Mouse (Mus musculus): Measurements from ENCODE around the gene Slc27a3. TPM values are rescaled to one million over a fixed set of nuclear protein-coding genes. Genes with fewer than 3 reads are reported as not detected.
A peak's percentile ranks its signal among the peaks of the same experiment; 100 is the strongest.

The Slc27a3 gene
- total and polyA plus RNA-seq, 2 experiments from 2014 or later, result 2.4 to 6.2 TPM

GRCm38 (mm10) chr3:90388726-90389510 lies 820 bp downstream of the Slc27a3 start:
- 6% methylated on average over 53 of the region's 53 CpGs for WGBS
- ATAC-seq (ENCODE audit: insufficient read depth, low read depth) (peak; percentile 60), DNase-seq (ENCODE audit: low spot score) (no peak)
- H3K4me2 ChIP-seq (ENCODE audit: low read depth, low read length), result peak overlapping the region; percentile 95
- peak overlapping the region; percentile 41 for H3K9ac ChIP-seq (replicated peaks; ENCODE audit: low read depth, low read length)
- H3K27ac ChIP-seq (ENCODE audit: low read depth), result no peak overlapping the region
- no peaks in the 10 kb centered on the region for H3K27me3 ChIP-seq (ENCODE audit: control insufficient read depth, insufficient read depth, low read length)
- peaks cover 23% of the 10 kb centered on the region; the same call in 1 of the 2 replicates for H3K4me1 ChIP-seq (ENCODE audit: control insufficient read depth, insufficient read depth)
- peak overlapping the region; percentile 61 for H3K4me3 ChIP-seq (ENCODE audit: low read depth, low read length)
- no peaks in the 10 kb centered on the region for H3K9me3 ChIP-seq (replicated peaks; ENCODE audit: control insufficient read depth, low read length)
- TF ChIP-seq CTCF (IDR thresholded peaks at IDR 0.05; ENCODE audit: low read depth) (no peak; the same call in 1 of the 2 replicates), EP300 (IDR thresholded peaks at IDR 0.05; ENCODE audit: low read depth) (no peak)
- H3K36me3 ChIP-seq (replicated peaks; ENCODE audit: control insufficient read depth, insufficient read depth, low read length), result peaks cover 30% of the 10 kb centered on the region

- DNase-seq (ENCODE audit: low spot score) (no peak), ATAC-seq (ENCODE audit: insufficient read depth, low read depth) (no peak)
- 86% methylated on average over 4 of the region's 4 CpGs for WGBS
- H3K36me3 ChIP-seq (replicated peaks; ENCODE audit: control insufficient read depth, insufficient read depth, low read length), result peaks cover 22% of the 10 kb centered on the region
- H3K4me1 ChIP-seq (ENCODE audit: control insufficient read depth, insufficient read depth), result peaks cover 23% of the 10 kb centered on the region; the same call in 1 of the 2 replicates
- TF ChIP-seq CTCF (IDR thresholded peaks at IDR 0.05; ENCODE audit: low read depth) (no peak), EP300 (IDR thresholded peaks at IDR 0.05; ENCODE audit: low read depth) (no peak)
- no peak overlapping the region for H3K27ac ChIP-seq (ENCODE audit: low read depth)
- H3K27me3 ChIP-seq (ENCODE audit: control insufficient read depth, insufficient read depth, low read length), result no peaks in the 10 kb centered on the region
- H3K4me3 ChIP-seq (ENCODE audit: low read depth, low read length), result no peak overlapping the region
- H3K9me3 ChIP-seq (replicated peaks; ENCODE audit: control insufficient read depth, low read length), result no peaks in the 10 kb centered on the region
- no peak overlapping the region for H3K4me2 ChIP-seq (ENCODE audit: low read depth, low read length)
- H3K9ac ChIP-seq (replicated peaks; ENCODE audit: low read depth, low read length), result no peak overlapping the region
Observed at GRCm38 (mm10) chr3:90388192-90388591, 1.5 kb downstream of the Slc27a3 start.

DNA sequence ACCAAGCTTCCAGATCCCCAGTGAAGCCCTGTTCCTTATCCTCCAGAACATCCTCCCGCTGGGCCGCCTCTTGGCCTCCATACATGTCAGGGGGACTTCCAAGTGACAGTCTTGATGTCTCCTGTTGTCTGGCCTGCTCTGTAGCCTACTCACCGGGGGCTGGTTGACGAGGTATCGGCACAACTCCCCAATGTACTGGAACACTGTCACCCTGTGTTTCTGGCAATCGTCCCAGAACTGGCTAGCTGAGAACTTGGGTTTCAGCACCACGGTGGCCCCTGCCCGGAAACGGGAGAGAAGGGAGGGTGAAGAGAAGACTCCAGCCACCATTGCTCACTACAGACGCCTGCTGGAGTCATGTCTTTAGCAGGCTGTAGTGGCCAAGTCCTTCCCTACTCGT lies 2.3 kb downstream of the Slc27a3 start:
- no peak overlapping the region for H3K9ac ChIP-seq (replicated peaks; ENCODE audit: low read depth, low read length)
- no peak for DNase-seq (ENCODE audit: low spot score)
- 30% methylated on average over 11 of the region's 11 CpGs for WGBS

GRCm38 (mm10) chr3:90386817-90387216 lies 2.9 kb downstream of the Slc27a3 start:
- TF ChIP-seq EP300 (IDR thresholded peaks at IDR 0.05; ENCODE audit: low read depth), result no peak
- no peak for TF ChIP-seq CTCF (IDR thresholded peaks at IDR 0.05; ENCODE audit: low read depth)
- peaks cover 9% of the 10 kb centered on the region for H3K36me3 ChIP-seq (replicated peaks; ENCODE audit: control insufficient read depth, insufficient read depth, low read length)
- no peaks in the 10 kb centered on the region for H3K9me3 ChIP-seq (replicated peaks; ENCODE audit: control insufficient read depth, low read length)
- H3K9ac ChIP-seq (replicated peaks; ENCODE audit: low read depth, low read length), result no peak overlapping the region
- no peak overlapping the region for H3K4me3 ChIP-seq (ENCODE audit: low read depth, low read length)
- H3K27me3 ChIP-seq (ENCODE audit: control insufficient read depth, insufficient read depth, low read length), result no peaks in the 10 kb centered on the region
- ATAC-seq (ENCODE audit: insufficient read depth, low read depth) (no peak), DNase-seq (ENCODE audit: low spot score) (no peak)
- H3K4me2 ChIP-seq (ENCODE audit: low read depth, low read length), result no peak overlapping the region
- peaks cover 23% of the 10 kb centered on the region; the same call in 1 of the 2 replicates for H3K4me1 ChIP-seq (ENCODE audit: control insufficient read depth, insufficient read depth)
- WGBS, result 95% methylated on average over 10 of the region's 10 CpGs
- H3K27ac ChIP-seq (ENCODE audit: low read depth), result no peak overlapping the region

More for the DNA sequence above, 2.3 kb downstream of the Slc27a3 start:
- no peak for ATAC-seq (ENCODE audit: insufficient read depth, low read depth)
- H3K4me3 ChIP-seq (ENCODE audit: low read depth, low read length), result no peak overlapping the region
- H3K36me3 ChIP-seq (replicated peaks; ENCODE audit: control insufficient read depth, insufficient read depth, low read length), result peaks cover 15% of the 10 kb centered on the region
- H3K9me3 ChIP-seq (replicated peaks; ENCODE audit: control insufficient read depth, low read length), result no peaks in the 10 kb centered on the region
- H3K27ac ChIP-seq (ENCODE audit: low read depth), result no peak overlapping the region
- no peaks in the 10 kb centered on the region for H3K27me3 ChIP-seq (ENCODE audit: control insufficient read depth, insufficient read depth, low read length)
- peaks cover 23% of the 10 kb centered on the region; the same call in 1 of the 2 replicates for H3K4me1 ChIP-seq (ENCODE audit: control insufficient read depth, insufficient read depth)
- no peak for TF ChIP-seq CTCF (IDR thresholded peaks at IDR 0.05; ENCODE audit: low read depth)
- no peak for TF ChIP-seq EP300 (IDR thresholded peaks at IDR 0.05; ENCODE audit: low read depth)
- H3K4me2 ChIP-seq (ENCODE audit: low read depth, low read length), result peak overlapping the region; percentile 12; the same call in 1 of the 2 replicates

- 81% methylated on average over 7 of the region's 7 CpGs for WGBS
- no peaks in the 10 kb centered on the region for H3K27me3 ChIP-seq (ENCODE audit: control insufficient read depth, insufficient read depth, low read length)
- ATAC-seq (ENCODE audit: insufficient read depth, low read depth) (no peak), DNase-seq (ENCODE audit: low spot score) (no peak)
- H3K4me1 ChIP-seq (ENCODE audit: control insufficient read depth, insufficient read depth), result peaks cover 20% of the 10 kb centered on the region; the same call in 1 of the 2 replicates
- H3K27ac ChIP-seq (ENCODE audit: low read depth), result no peak overlapping the region
- no peaks in the 10 kb centered on the region for H3K9me3 ChIP-seq (replicated peaks; ENCODE audit: control insufficient read depth, low read length)
- no peak overlapping the region for H3K4me2 ChIP-seq (ENCODE audit: low read depth, low read length)
- H3K9ac ChIP-seq (replicated peaks; ENCODE audit: low read depth, low read length), result no peak overlapping the region
- H3K36me3 ChIP-seq (replicated peaks; ENCODE audit: control insufficient read depth, insufficient read depth, low read length), result no peaks in the 10 kb centered on the region
- TF ChIP-seq CTCF (IDR thresholded peaks at IDR 0.05; ENCODE audit: low read depth) (no peak), EP300 (IDR thresholded peaks at IDR 0.05; ENCODE audit: low read depth) (no peak)
- H3K4me3 ChIP-seq (ENCODE audit: low read depth, low read length), result no peak overlapping the region
Observed at GRCm38 (mm10) chr3:90384851-90385375, 4.8 kb downstream of the Slc27a3 start.

All from heart, postnatal 0 days (tissue).